Mouse (Mus musculus): ENCODE data around the gene Ppargc1a. TPM values are rescaled to one million over a fixed set of nuclear protein-coding genes. Genes with fewer than 3 reads are reported as not detected.

Ppargc1a gene
- polyA plus RNA-seq, 1 experiment from 2014 or later, result 9.1 TPM

GRCm38 (mm10) chr5:51495446-51495845 is 72.1 kb downstream of the Ppargc1a start:
- 32% methylated on average over 6 of the region's 6 CpGs for WGBS
- ATAC-seq, result peak; percentile 73
- Histone ChIP-seq H3K9me3 (ENCODE audit: control insufficient read depth, low read length) (no peaks in the 10 kb centered on the region), H3K4me1 (replicated peaks; ENCODE audit: control insufficient read depth, insufficient read depth, low read length) (peaks cover 6% of the 10 kb centered on the region; the same call in 1 of the 2 replicates), H3K27ac (ENCODE audit: low read length) (no peak overlapping the region), H3K9ac (replicated peaks; ENCODE audit: low read depth, low read length) (0 out of 2 replicates have a peak overlapping the region, but pooled peaks have one; percentile 17), H3K4me3 (replicated peaks; ENCODE audit: low read length) (peak overlapping the region; percentile 30), H3K27me3 (replicated peaks; ENCODE audit: control insufficient read depth, insufficient read depth, low read length) (no peaks in the 10 kb centered on the region), H3K36me3 (ENCODE audit: control insufficient read depth, insufficient read depth) (no peaks in the 10 kb centered on the region), H3K4me2 (ENCODE audit: low read length) (peak overlapping the region; percentile 51)

GRCm38 (mm10) chr5:51494358-51494876 is 73.1 kb downstream of the Ppargc1a start:
- no peaks in the 10 kb centered on the region for H3K9me3 ChIP-seq (ENCODE audit: control insufficient read depth, low read length)
- H3K27ac ChIP-seq (ENCODE audit: low read length), result no peak overlapping the region
- no peaks in the 10 kb centered on the region for H3K27me3 ChIP-seq (replicated peaks; ENCODE audit: control insufficient read depth, insufficient read depth, low read length)
- ATAC-seq, result no peak
- no peak overlapping the region for H3K9ac ChIP-seq (replicated peaks; ENCODE audit: low read depth, low read length)
- no peaks in the 10 kb centered on the region for H3K36me3 ChIP-seq (ENCODE audit: control insufficient read depth, insufficient read depth)
- 75% methylated on average over 15 of the region's 15 CpGs for WGBS
- H3K4me3 ChIP-seq (replicated peaks; ENCODE audit: low read length), result no peak overlapping the region
- peaks cover 6% of the 10 kb centered on the region; the same call in 1 of the 2 replicates for H3K4me1 ChIP-seq (replicated peaks; ENCODE audit: control insufficient read depth, insufficient read depth, low read length)
- no peak overlapping the region for H3K4me2 ChIP-seq (ENCODE audit: low read length)

GRCm38 (mm10) chr5:51483768-51484167 is 83.8 kb downstream of the Ppargc1a start:
- ATAC-seq, result no peak
- H3K27ac ChIP-seq (ENCODE audit: low read length), result no peak overlapping the region
- H3K9me3 ChIP-seq (ENCODE audit: control insufficient read depth, low read length), result no peaks in the 10 kb centered on the region
- H3K4me2 ChIP-seq (ENCODE audit: low read length), result no peak overlapping the region
- H3K36me3 ChIP-seq (ENCODE audit: control insufficient read depth, insufficient read depth), result no peaks in the 10 kb centered on the region
- no peak overlapping the region for H3K9ac ChIP-seq (replicated peaks; ENCODE audit: low read depth, low read length)
- no peaks in the 10 kb centered on the region for H3K27me3 ChIP-seq (replicated peaks; ENCODE audit: control insufficient read depth, insufficient read depth, low read length)
- 67% methylated on average over 1 of the region's 1 CpGs for WGBS
- H3K4me3 ChIP-seq (replicated peaks; ENCODE audit: low read length), result no peak overlapping the region
- peaks cover 4% of the 10 kb centered on the region; the same call in 1 of the 2 replicates for H3K4me1 ChIP-seq (replicated peaks; ENCODE audit: control insufficient read depth, insufficient read depth, low read length)

- no peak overlapping the region for H3K4me3 ChIP-seq (replicated peaks; ENCODE audit: low read length)
- no peaks in the 10 kb centered on the region for H3K36me3 ChIP-seq (ENCODE audit: control insufficient read depth, insufficient read depth)
- no peak for ATAC-seq
- H3K9ac ChIP-seq (replicated peaks; ENCODE audit: low read depth, low read length), result no peak overlapping the region
- peaks cover 6% of the 10 kb centered on the region; the same call in 1 of the 2 replicates for H3K4me1 ChIP-seq (replicated peaks; ENCODE audit: control insufficient read depth, insufficient read depth, low read length)
- no peaks in the 10 kb centered on the region for H3K27me3 ChIP-seq (replicated peaks; ENCODE audit: control insufficient read depth, insufficient read depth, low read length)
- H3K27ac ChIP-seq (ENCODE audit: low read length), result no peak overlapping the region
- no peak overlapping the region for H3K4me2 ChIP-seq (ENCODE audit: low read length)
- no peaks in the 10 kb centered on the region for H3K9me3 ChIP-seq (ENCODE audit: control insufficient read depth, low read length)
These were observed 87.7 kb downstream of the Ppargc1a start for GRCm38 (mm10) chr5:51479859-51480258.

- Histone ChIP-seq H3K9ac (replicated peaks; ENCODE audit: low read depth, low read length) (no peak overlapping the region), H3K4me3 (replicated peaks; ENCODE audit: low read length) (no peak overlapping the region), H3K36me3 (ENCODE audit: control insufficient read depth, insufficient read depth) (no peaks in the 10 kb centered on the region), H3K27me3 (replicated peaks; ENCODE audit: control insufficient read depth, insufficient read depth, low read length) (no peaks in the 10 kb centered on the region), H3K4me1 (replicated peaks; ENCODE audit: control insufficient read depth, insufficient read depth, low read length) (peaks cover 6% of the 10 kb centered on the region; the same call in 1 of the 2 replicates), H3K9me3 (ENCODE audit: control insufficient read depth, low read length) (no peaks in the 10 kb centered on the region), H3K4me2 (ENCODE audit: low read length) (no peak overlapping the region), H3K27ac (ENCODE audit: low read length) (no peak overlapping the region)
- 50% methylated on average over 2 of the region's 2 CpGs for WGBS
- no peak for ATAC-seq
These were observed 88.1 kb downstream of the Ppargc1a start for GRCm38 (mm10) chr5:51479456-51479855.

- Histone ChIP-seq H3K4me3 (replicated peaks; ENCODE audit: low read length) (no peak overlapping the region), H3K27ac (ENCODE audit: low read length) (no peak overlapping the region), H3K36me3 (ENCODE audit: control insufficient read depth, insufficient read depth) (0 out of 2 replicates have a peak, but pooled peaks cover 2% of the 10 kb centered on the region), H3K4me1 (replicated peaks; ENCODE audit: control insufficient read depth, insufficient read depth, low read length) (peaks cover 6% of the 10 kb centered on the region; the same call in 1 of the 2 replicates), H3K4me2 (ENCODE audit: low read length) (no peak overlapping the region), H3K9ac (replicated peaks; ENCODE audit: low read depth, low read length) (no peak overlapping the region), H3K27me3 (replicated peaks; ENCODE audit: control insufficient read depth, insufficient read depth, low read length) (no peaks in the 10 kb centered on the region), H3K9me3 (ENCODE audit: control insufficient read depth, low read length) (no peaks in the 10 kb centered on the region)
- no peak for ATAC-seq
- 34% methylated on average over 7 of the region's 7 CpGs for WGBS
These were observed 89.1 kb downstream of the Ppargc1a start for GRCm38 (mm10) chr5:51478319-51478994.

- Histone ChIP-seq H3K27ac (ENCODE audit: low read length) (no peak overlapping the region), H3K4me2 (ENCODE audit: low read length) (no peak overlapping the region), H3K9me3 (ENCODE audit: control insufficient read depth, low read length) (no peaks in the 10 kb centered on the region), H3K27me3 (replicated peaks; ENCODE audit: control insufficient read depth, insufficient read depth, low read length) (no peaks in the 10 kb centered on the region), H3K36me3 (ENCODE audit: control insufficient read depth, insufficient read depth) (0 out of 2 replicates have a peak, but pooled peaks cover 2% of the 10 kb centered on the region), H3K4me3 (replicated peaks; ENCODE audit: low read length) (no peak overlapping the region), H3K9ac (replicated peaks; ENCODE audit: low read depth, low read length) (no peak overlapping the region), H3K4me1 (replicated peaks; ENCODE audit: control insufficient read depth, insufficient read depth, low read length) (peaks cover 6% of the 10 kb centered on the region; the same call in 1 of the 2 replicates)
- no peak for ATAC-seq
- WGBS, result 79% methylated on average over 3 of the region's 3 CpGs
These were observed 90.4 kb downstream of the Ppargc1a start for GRCm38 (mm10) chr5:51477140-51477539.

GRCm38 (mm10) chr5:51475034-51475541 is 92.4 kb downstream of the Ppargc1a start:
- no peaks in the 10 kb centered on the region for H3K27me3 ChIP-seq (replicated peaks; ENCODE audit: control insufficient read depth, insufficient read depth, low read length)
- H3K4me3 ChIP-seq (replicated peaks; ENCODE audit: low read length), result no peak overlapping the region
- H3K27ac ChIP-seq (ENCODE audit: low read length), result no peak overlapping the region
- H3K9ac ChIP-seq (replicated peaks; ENCODE audit: low read depth, low read length), result no peak overlapping the region
- ATAC-seq, result no peak
- H3K36me3 ChIP-seq (ENCODE audit: control insufficient read depth, insufficient read depth), result 0 out of 2 replicates have a peak, but pooled peaks cover 2% of the 10 kb centered on the region
- H3K4me2 ChIP-seq (ENCODE audit: low read length), result no peak overlapping the region
- no peaks in the 10 kb centered on the region for H3K9me3 ChIP-seq (ENCODE audit: control insufficient read depth, low read length)
- peaks cover 6% of the 10 kb centered on the region; the same call in 1 of the 2 replicates for H3K4me1 ChIP-seq (replicated peaks; ENCODE audit: control insufficient read depth, insufficient read depth, low read length)
- 76% methylated on average over 4 of the region's 4 CpGs for WGBS

- 0 out of 2 replicates have a peak, but pooled peaks cover 2% of the 10 kb centered on the region for H3K36me3 ChIP-seq (ENCODE audit: control insufficient read depth, insufficient read depth)
- no peaks in the 10 kb centered on the region for H3K9me3 ChIP-seq (ENCODE audit: control insufficient read depth, low read length)
- no peaks in the 10 kb centered on the region for H3K4me1 ChIP-seq (replicated peaks; ENCODE audit: control insufficient read depth, insufficient read depth, low read length)
- WGBS, result 91% methylated on average over 4 of the region's 4 CpGs
- H3K9ac ChIP-seq (replicated peaks; ENCODE audit: low read depth, low read length), result no peak overlapping the region
- no peaks in the 10 kb centered on the region for H3K27me3 ChIP-seq (replicated peaks; ENCODE audit: control insufficient read depth, insufficient read depth, low read length)
- no peak overlapping the region for H3K4me2 ChIP-seq (ENCODE audit: low read length)
- no peak overlapping the region for H3K27ac ChIP-seq (ENCODE audit: low read length)
- ATAC-seq, result no peak
- H3K4me3 ChIP-seq (replicated peaks; ENCODE audit: low read length), result no peak overlapping the region
These were observed 95.9 kb downstream of the Ppargc1a start for GRCm38 (mm10) chr5:51471614-51472013.
